Mouse (Mus musculus) right cerebral cortex, adult 18-20 months (tissue): ENCODE data around the gene Xrn1.
"Not testable (repeated sequence)": the region's sequence is repeated elsewhere in the genome, so short reads cannot be mapped to it uniquely, and the experiment has no call there.

ENCODE experiments used
- DNase-seq: peaks from one replicate; pipeline ENCODE4 v3.0.0; 2022; ENCODE audit warnings: mixed read lengths

Gene Xrn1

GRCm38 (mm10) chr9:96054878-96055277 is 100.3 kb downstream of the Xrn1 start:
- DNase-seq, result peak; percentile 39

GRCm38 (mm10) chr9:96056417-96057223 is 102.1 kb downstream of the Xrn1 start:
- no peak for DNase-seq

DNA sequence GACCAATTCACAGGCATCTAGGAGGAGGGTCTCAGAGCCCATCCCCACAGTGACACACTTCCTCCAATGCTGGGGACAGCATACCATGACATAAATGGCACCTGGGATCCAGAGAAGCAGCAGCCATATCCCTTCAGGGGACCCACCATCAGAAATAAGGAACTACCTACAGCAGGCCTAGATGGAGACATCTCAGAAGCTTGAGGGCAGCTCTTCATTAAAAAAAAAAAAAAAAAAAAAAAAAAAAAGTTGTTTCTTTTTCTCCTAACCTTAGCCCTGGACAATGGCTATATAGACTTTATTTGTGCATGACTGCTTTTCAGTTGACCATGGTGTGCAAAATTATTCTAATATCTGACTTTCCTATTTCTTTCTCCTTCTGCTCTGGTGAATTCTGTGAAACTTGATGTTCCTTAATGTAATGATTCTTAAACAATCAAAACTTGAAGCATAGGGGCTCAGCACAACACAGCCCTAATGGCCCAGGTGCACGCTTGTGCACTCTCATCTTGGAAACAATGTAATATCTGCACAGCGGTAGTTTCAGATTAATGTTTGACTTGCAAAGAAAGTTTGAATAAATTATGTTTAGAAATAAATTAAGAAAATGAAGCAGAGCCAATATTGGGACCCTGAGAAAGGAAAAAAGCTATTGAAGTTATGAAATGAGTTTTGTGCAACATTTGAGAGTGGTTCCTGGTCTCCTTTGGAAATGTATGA is 108.7 kb downstream of the Xrn1 start:
- DNase-seq, result no peak

DNA sequence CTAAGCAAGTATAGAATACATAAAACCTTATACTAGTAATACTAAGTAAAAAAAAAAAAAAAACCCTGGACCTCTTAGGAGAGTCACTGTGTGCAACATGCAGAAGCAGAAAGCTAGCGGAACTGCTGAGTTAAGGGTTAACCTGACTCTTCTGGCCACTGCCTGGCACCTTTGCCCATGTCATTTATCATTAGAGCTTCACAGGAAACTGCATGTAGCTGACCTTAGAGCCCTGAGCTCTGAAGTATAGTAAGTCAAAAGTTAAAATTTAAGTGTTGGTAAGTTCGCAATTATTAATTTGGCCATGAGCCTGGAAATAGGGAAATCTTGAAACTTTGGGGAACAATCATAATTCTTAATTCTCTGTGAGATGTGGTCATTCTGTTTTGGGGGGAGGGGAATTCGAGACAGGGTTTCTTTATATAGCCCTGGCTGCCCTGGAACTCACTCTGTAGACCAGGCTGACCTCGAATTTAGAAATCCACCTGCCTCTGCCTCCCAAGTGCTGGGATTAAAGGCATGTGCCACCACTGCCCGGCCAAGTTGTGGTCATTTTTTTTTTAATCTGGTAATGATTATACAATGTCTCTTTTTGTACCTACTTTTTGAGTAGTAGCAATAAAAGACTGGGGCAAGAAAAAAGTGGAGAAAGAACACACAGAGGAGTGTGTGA is 109.4 kb downstream of the Xrn1 start:
- DNase-seq, result no peak

- DNase-seq, result no peak
Measured at GRCm38 (mm10) chr9:96067507-96067906, 112.9 kb downstream of the Xrn1 start.

- no peak for DNase-seq
Measured at GRCm38 (mm10) chr9:96078752-96079315, 124.3 kb downstream of the Xrn1 start.

DNA sequence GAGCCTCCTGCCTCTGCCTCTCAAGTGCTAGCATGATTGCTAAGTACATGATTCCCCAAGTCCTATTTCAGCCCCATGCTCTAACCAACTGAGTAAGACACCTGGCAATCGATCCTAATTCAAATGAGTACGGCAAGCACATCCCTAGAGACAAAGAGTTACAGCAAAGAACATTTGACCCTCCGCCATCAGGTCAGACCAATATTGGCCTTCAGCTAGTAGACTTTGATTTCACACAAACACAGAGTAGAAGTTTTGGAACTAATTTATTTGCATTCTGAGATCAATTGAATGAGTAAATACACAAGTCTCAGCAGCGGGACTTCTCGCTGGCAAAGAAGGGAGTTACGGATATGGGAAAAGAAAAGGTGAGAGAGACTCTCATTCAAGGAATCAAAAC is 130.7 kb downstream of the Xrn1 start:
- no peak for DNase-seq

GRCm38 (mm10) chr9:96087671-96088070 is 133.1 kb downstream of the Xrn1 start:
- DNase-seq, result no peak

GRCm38 (mm10) chr9:96088456-96088855 is 133.9 kb downstream of the Xrn1 start:
- not testable (repeated sequence) for DNase-seq

DNA sequence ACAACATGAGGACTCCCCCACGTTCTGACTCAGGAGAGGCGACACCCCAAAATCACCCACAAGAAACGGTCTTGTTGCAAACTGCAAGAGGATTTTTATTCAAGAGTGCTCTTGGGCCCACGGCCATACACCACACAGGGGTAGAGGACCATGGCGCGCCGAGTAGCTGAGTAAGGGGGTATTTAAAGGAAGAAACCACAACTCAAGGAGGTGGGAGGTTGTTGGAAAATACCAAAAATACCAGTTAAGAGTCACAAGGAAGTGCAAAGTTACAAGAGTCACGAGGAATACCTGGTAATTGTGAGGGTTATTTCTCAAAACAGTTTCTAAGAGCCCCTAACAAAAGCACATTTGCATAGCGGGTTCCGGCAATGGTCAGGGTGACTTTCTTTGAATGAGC is 138.1 kb downstream of the Xrn1 start:
- not testable (repeated sequence) for DNase-seq

- DNase-seq, result no peak
Measured at GRCm38 (mm10) chr9:96093221-96093620, 138.7 kb downstream of the Xrn1 start.

DNA sequence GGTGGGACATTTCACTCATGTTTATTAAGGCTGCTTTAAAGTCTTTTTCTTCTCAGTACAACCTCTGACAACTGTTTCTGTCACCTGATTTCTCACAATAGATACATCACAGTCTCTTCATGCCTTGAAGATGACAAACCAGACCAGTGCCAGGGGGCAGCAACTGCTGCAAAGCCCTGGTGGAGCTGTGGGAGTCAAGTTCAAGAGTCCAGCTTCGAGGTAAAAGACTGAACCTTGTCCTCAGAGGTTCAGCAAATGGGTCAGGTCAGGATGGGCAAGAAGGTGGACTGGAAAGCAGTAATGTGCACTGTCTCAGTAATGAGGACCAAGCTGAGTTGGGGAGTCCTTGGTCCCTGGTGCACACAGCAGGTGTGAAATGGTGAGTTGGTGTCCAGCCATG is 139.8 kb downstream of the Xrn1 start:
- DNase-seq, result no peak

- no peak for DNase-seq
Measured at GRCm38 (mm10) chr9:96095192-96095591, 140.6 kb downstream of the Xrn1 start.

- DNase-seq, result no peak
Measured at GRCm38 (mm10) chr9:96102846-96103245, 148.3 kb downstream of the Xrn1 start.
